Mouse (Mus musculus) intestine, embryonic 14.5 days (tissue): ENCODE results near the gene Exosc10. TPM values are rescaled to one million over a fixed set of nuclear protein-coding genes. Genes with fewer than 3 reads are reported as not detected.

ENCODE experiments used
- ATAC-seq: fragments of 200-750 bp; cut with Nextera tagmentation; replicated peaks from 2 replicates; pipeline ENCODE4 v1.8.0; 2017; ENCODE audit warnings: low read depth, moderate number of reproducible peaks, moderate TSS enrichment, moderate library complexity; ENCODE audit not compliant: low FRiP score, low TSS enrichment
- DNase-seq: peaks from one replicate; pipeline ENCODE4 v3.0.0-alpha.2; 2018; ENCODE audit warnings: low spot score
- H3K27ac ChIP-seq: fragments of 300-500 bp; sonication (generic); 2 replicates; pipeline ENCODE4 v1.5.1; 2014; ENCODE audit warnings: low read depth, mild to moderate bottlenecking, control low read depth
- H3K27me3 ChIP-seq: fragments of 300-500 bp; sonication (generic); replicated peaks from 2 replicates; pipeline ENCODE4 v1.6.1; 2014; ENCODE audit warnings: low read length, control low read depth; ENCODE audit not compliant: control insufficient read depth, insufficient read depth
- H3K36me3 ChIP-seq: fragments of 300-500 bp; sonication (generic); 2 replicates; pipeline ENCODE4 v1.6.1; 2014; ENCODE audit warnings: low read length, control low read depth; ENCODE audit not compliant: control insufficient read depth, insufficient read depth
- H3K4me1 ChIP-seq: fragments of 300-500 bp; sonication (generic); replicated peaks from 2 replicates; pipeline ENCODE4 v1.6.1; 2014; ENCODE audit warnings: low read length, control low read depth, mixed read lengths; ENCODE audit not compliant: control insufficient read depth, insufficient read depth
- H3K4me2 ChIP-seq: fragments of 300-500 bp; sonication (generic); 2 replicates; pipeline ENCODE4 v1.6.1; 2014; ENCODE audit warnings: low read length
- H3K4me3 ChIP-seq: fragments of 300-500 bp; sonication (generic); 2 replicates; pipeline ENCODE4 v1.5.1; 2014; ENCODE audit warnings: low read depth, low read length, control low read depth, mixed read lengths
- H3K9ac ChIP-seq: fragments of 300-500 bp; sonication (generic); 2 replicates; pipeline ENCODE4 v1.6.1; 2014; ENCODE audit warnings: mild to moderate bottlenecking, low read length
- H3K9me3 ChIP-seq: fragments of 300-500 bp; sonication (generic); 2 replicates; pipeline ENCODE4 v1.6.1; 2016; ENCODE audit warnings: low read length, control low read depth; ENCODE audit not compliant: control insufficient read depth
- WGBS: fragments of 180-500 bp; shearing (Covaris S2); extraction: QIAGEN DNeasy Blood & Tissue Kit; methylation state at CpG from one replicate; pipeline ENCODE4 v1.1.7; 2014; 5-methylcytosine and 5-hydroxymethylcytosine counted together
- polyA plus RNA-seq: library from polyadenylated mRNA; unstranded; fragments of >200 nt; fragmentation: Nextera tagmentation; extraction: Ambion mirVana; gene quantifications from 2 replicates; pipeline ENCODE4 v1.2.1, GENCODE M21; 2014

Gene Exosc10
- polyA plus RNA-seq, 1 experiment from 2014 or later: 89.2 TPM

DNA sequence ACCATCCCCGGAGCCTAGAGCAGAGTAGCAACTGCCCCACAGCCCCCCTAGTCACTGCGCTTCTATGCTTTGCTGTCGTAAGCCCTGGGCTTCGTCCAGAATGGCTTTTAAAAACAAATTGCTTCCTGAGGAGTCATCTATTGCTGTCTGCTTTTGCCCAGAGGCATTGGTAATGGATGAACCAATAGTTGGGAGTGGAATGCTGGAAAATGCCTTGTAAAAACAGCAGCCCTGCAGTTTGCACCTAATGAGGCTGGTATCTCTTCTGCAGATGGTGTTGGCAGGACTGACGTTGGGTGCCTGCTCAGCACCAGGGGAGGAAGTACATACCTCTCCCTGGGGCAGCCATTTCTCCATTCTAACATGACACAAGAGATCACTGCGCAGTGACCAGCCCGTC is 34.7 kb upstream of the Exosc10 start:
- H3K4me1 ChIP-seq: no peaks in the 10 kb centered on the region
- no peaks in the 10 kb centered on the region for H3K9me3 ChIP-seq
- H3K27ac ChIP-seq: no peak overlapping the region
- no peaks in the 10 kb centered on the region for H3K27me3 ChIP-seq
- no peak overlapping the region for H3K4me2 ChIP-seq
- ATAC-seq: no peak
- peaks cover 75% of the 10 kb centered on the region for H3K36me3 ChIP-seq
- DNase-seq: no peak
- H3K9ac ChIP-seq: no peak overlapping the region
- 64% methylated on average over 7 of the region's 7 CpGs for WGBS
- H3K4me3 ChIP-seq: no peak overlapping the region

DNA sequence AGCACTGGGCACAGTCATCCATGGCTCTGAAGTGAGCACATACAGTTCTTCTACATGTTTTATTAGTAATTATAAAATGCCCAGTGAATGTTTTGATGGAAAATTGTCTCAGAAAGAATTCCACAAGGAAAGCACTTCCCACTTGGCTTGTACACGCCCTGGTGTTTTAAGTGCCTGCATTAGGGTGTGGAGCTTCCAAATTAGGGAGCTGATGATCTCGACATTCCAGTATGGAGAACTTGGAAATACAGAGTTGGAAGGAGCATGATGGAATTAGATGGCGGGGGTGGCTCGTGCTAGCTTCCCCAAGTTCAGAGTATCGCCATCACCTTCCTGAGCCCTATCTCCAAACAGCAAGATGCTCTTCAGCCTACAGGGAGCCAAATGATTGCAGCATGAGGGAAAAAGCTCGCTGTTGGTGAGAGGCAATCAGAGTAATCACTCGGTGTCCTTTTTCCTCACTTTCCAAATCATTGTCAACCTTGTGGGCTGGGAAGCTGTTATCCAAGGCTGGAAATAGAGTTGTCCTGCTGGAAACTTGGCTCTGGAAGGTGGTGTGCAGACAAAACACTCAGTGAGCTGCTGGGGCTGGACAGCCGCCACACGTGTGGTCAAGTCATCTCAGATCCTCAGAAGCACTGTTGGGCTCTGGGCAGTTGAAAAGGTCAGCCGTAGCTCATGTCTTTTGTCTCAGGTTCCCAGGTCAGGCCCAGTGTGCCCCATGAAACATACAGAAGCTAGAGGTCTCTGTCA is 30.9 kb upstream of the Exosc10 start:
- H3K36me3 ChIP-seq: peaks cover 82% of the 10 kb centered on the region
- no peak for DNase-seq
- no peaks in the 10 kb centered on the region for H3K4me1 ChIP-seq
- no peaks in the 10 kb centered on the region for H3K9me3 ChIP-seq
- no peak overlapping the region for H3K4me3 ChIP-seq
- H3K27ac ChIP-seq: no peak overlapping the region
- H3K9ac ChIP-seq: no peak overlapping the region
- 91% methylated on average over 10 of the region's 10 CpGs for WGBS
- no peaks in the 10 kb centered on the region for H3K27me3 ChIP-seq
- H3K4me2 ChIP-seq: no peak overlapping the region
- ATAC-seq: no peak

DNA sequence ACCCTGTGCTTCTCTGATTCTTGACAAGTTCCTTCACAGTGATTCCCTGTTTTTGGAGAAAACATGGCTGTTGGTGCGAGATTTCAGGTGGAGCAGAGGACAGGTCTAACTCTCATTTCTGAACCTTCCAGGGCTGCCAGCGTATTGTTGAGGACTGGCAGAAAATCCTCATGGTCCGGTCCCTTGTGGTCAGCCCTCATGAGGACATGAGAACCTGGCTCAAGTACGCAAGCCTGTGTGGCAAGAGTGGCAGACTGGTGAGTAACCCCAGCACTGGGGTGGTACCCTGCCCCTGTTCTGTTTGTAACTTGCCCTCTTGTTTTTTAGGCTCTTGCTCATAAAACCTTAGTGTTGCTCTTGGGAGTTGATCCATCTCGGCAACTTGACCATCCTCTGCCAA is 27.9 kb upstream of the Exosc10 start:
- H3K27ac ChIP-seq: no peak overlapping the region
- no peaks in the 10 kb centered on the region for H3K27me3 ChIP-seq
- ATAC-seq (no peak), DNase-seq (no peak)
- H3K4me3 ChIP-seq: no peak overlapping the region
- 96% methylated on average over 5 of the region's 5 CpGs for WGBS
- H3K9ac ChIP-seq: no peak overlapping the region
- no peaks in the 10 kb centered on the region for H3K9me3 ChIP-seq
- H3K36me3 ChIP-seq: peaks cover 91% of the 10 kb centered on the region
- H3K4me1 ChIP-seq: no peaks in the 10 kb centered on the region
- no peak overlapping the region for H3K4me2 ChIP-seq

DNA sequence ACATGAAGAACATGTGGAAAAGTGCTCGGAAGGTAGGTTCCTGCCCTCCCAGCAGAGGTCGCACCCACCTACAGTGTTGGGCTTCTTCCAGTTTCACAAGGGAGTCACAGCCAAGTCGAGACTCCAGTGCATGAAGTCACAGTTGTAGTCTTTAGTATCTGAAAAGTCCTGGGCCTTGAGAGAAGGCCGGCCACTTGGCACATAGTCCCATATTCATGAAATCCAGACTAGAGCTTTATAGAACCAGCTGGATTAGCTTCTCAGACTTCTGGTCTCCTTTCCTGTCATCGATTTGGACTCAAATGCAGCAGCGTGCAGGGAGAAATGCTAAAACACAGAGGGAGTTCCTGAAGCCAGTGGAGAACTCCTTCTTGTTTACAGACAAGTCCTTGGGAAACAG is 27.5 kb upstream of the Exosc10 start:
- Histone ChIP-seq H3K4me1 (no peaks in the 10 kb centered on the region), H3K9ac (no peak overlapping the region), H3K4me2 (no peak overlapping the region), H3K4me3 (no peak overlapping the region), H3K27ac (no peak overlapping the region), H3K27me3 (no peaks in the 10 kb centered on the region), H3K9me3 (no peaks in the 10 kb centered on the region), H3K36me3 (peaks cover 91% of the 10 kb centered on the region)
- ATAC-seq (no peak), DNase-seq (no peak)
- WGBS: 91% methylated on average over 6 of the region's 6 CpGs

DNA sequence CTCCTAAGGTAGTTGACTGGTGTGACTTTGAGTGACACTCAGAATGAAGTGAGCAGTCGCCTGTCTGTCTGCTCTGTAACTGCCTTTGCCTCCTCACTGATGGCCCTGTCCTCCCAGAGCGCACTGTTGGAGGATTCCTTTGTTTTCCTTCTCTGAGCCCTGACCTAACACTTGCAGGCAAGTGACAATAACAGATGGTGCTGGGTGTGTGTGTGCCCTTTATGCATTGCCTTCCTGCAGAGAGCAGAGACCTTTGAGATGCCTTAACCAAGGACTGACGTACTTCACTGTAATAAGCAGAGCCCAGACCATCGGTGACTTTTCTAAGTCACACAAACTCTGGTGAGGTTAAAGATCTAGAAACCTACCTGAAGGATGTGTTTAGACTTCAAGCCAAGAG is 26.9 kb upstream of the Exosc10 start:
- no peaks in the 10 kb centered on the region for H3K27me3 ChIP-seq
- H3K36me3 ChIP-seq: peaks cover 91% of the 10 kb centered on the region
- H3K4me1 ChIP-seq: no peaks in the 10 kb centered on the region
- no peak for DNase-seq
- no peak overlapping the region for H3K27ac ChIP-seq
- no peak overlapping the region for H3K9ac ChIP-seq
- 67% methylated on average over 4 of the region's 4 CpGs for WGBS
- no peaks in the 10 kb centered on the region for H3K9me3 ChIP-seq
- H3K4me2 ChIP-seq: no peak overlapping the region
- no peak for ATAC-seq
- no peak overlapping the region for H3K4me3 ChIP-seq

DNA sequence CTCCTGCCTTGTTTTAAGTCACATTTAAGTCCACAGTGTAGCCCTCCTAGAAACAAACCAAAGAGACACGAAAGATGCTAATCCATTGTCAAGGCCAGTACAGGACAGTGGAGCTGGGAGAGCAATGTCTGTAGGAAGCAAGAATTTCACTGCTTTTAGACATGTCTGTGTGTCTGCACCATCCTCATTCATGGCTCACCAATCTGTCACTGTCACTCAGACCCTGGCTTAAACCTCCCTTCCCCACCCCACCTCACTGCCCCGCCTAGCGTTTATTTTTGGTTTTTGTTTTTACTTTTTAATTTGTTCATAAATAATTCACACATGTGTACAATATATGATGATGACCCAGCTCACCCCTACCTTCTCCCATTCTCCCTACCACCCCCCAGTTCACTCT is 25.7 kb upstream of the Exosc10 start:
- no peak for ATAC-seq
- Histone ChIP-seq H3K36me3 (peaks cover 91% of the 10 kb centered on the region), H3K9ac (no peak overlapping the region), H3K27me3 (no peaks in the 10 kb centered on the region), H3K9me3 (no peaks in the 10 kb centered on the region), H3K27ac (no peak overlapping the region), H3K4me1 (no peaks in the 10 kb centered on the region), H3K4me3 (no peak overlapping the region), H3K4me2 (no peak overlapping the region)
- DNase-seq: no peak
- 91% methylated on average over 3 of the region's 3 CpGs for WGBS

DNA sequence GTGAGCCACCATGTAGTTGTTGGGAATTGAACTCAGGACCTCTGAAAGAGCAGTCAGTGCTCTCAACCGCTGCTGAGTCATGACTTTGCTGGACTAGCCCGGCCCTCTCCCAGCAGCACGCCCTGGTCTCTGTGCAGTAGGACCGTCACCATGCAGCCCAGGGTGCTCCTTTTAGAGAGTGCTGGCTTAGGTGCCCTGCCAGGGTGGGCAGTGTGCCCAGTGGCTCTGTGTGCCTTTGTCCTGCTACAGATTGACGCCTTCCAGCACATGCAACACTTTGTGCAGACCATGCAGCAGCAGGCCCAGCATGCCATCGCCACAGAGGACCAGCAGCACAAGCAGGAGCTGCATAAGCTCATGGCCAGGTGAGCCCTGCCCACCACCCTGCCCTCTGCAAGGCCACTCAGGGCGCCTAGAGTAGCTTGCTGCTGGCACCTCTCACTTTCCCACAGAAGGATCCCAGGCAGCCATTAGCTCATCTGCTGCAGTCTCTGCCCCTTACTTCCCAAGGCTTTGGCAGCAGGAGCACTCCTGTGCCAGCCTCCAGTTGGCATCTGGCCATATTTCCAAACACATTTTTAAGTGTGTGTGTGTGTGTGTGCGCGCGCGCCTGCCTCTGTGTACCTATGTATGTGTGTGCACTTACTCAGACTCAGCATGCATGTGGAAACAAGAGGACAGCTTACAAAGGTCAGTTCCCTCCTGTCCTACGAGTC is 24.5 kb upstream of the Exosc10 start:
- no peaks in the 10 kb centered on the region for H3K4me1 ChIP-seq
- ATAC-seq: no peak
- WGBS: 91% methylated on average over 12 of the region's 12 CpGs
- no peak overlapping the region for H3K27ac ChIP-seq
- no peaks in the 10 kb centered on the region for H3K27me3 ChIP-seq
- H3K4me3 ChIP-seq: no peak overlapping the region
- H3K9ac ChIP-seq: no peak overlapping the region
- H3K4me2 ChIP-seq: no peak overlapping the region
- DNase-seq: no peak
- peaks cover 91% of the 10 kb centered on the region for H3K36me3 ChIP-seq
- H3K9me3 ChIP-seq: no peaks in the 10 kb centered on the region

DNA sequence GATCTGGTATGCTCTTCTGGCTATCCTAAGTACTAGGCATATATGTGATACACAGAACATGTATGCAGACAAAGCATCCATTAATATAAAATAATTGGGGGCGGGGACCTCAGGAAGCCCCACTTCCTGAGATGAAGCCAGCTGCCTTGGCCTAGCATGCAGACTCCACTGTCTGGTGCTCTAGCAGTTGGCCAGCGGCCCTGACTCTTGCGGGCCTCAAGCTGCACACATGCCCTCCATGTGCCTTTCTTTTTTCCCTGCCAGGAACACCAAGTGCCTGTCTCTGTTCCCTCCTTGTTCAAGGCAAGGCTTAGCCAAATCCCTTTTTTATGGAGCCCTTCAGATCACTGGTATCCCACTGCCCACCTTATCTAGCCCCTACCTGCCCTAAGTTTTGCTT is 22.4 kb upstream of the Exosc10 start:
- DNase-seq (no peak), ATAC-seq (no peak)
- 82% methylated on average over 3 of the region's 3 CpGs for WGBS
- no peak overlapping the region for H3K4me3 ChIP-seq
- H3K9me3 ChIP-seq: no peaks in the 10 kb centered on the region
- no peak overlapping the region for H3K9ac ChIP-seq
- no peak overlapping the region for H3K27ac ChIP-seq
- no peaks in the 10 kb centered on the region for H3K27me3 ChIP-seq
- peaks cover 98% of the 10 kb centered on the region for H3K36me3 ChIP-seq
- no peak overlapping the region for H3K4me2 ChIP-seq
- no peaks in the 10 kb centered on the region for H3K4me1 ChIP-seq

DNA sequence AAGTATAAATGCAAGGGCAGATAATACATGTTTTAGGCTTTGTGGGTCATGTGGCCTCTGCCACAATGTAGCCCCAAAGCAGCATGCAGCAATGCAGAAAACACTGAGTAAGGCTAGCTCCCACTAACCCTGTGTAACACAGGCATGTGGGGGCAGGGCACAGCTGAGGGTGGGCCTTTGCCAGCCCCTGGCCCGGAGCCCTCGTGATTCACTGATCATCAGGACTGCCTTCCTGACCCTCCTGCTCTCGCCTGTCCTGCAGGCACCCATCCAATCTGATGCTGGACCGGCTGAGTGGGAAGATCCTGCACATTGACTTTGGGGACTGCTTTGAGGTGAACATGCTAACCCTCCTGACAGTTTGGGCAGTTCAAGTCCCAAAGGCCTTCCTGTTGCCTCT is 9.1 kb upstream of the Exosc10 start:
- peaks cover 95% of the 10 kb centered on the region for H3K36me3 ChIP-seq
- no peak for ATAC-seq

More for the DNA sequence above, 9.1 kb upstream of the Exosc10 start:
- no peak for DNase-seq
- Histone ChIP-seq H3K4me1 (no peaks in the 10 kb centered on the region), H3K9ac (no peak overlapping the region), H3K9me3 (no peaks in the 10 kb centered on the region), H3K4me2 (no peak overlapping the region), H3K4me3 (no peak overlapping the region), H3K27me3 (no peaks in the 10 kb centered on the region), H3K27ac (no peak overlapping the region)
- 86% methylated on average over 4 of the region's 4 CpGs for WGBS
